Comparison of ENCODE assay signal across 13 mouse cellular contexts in the genomic region with DNA sequence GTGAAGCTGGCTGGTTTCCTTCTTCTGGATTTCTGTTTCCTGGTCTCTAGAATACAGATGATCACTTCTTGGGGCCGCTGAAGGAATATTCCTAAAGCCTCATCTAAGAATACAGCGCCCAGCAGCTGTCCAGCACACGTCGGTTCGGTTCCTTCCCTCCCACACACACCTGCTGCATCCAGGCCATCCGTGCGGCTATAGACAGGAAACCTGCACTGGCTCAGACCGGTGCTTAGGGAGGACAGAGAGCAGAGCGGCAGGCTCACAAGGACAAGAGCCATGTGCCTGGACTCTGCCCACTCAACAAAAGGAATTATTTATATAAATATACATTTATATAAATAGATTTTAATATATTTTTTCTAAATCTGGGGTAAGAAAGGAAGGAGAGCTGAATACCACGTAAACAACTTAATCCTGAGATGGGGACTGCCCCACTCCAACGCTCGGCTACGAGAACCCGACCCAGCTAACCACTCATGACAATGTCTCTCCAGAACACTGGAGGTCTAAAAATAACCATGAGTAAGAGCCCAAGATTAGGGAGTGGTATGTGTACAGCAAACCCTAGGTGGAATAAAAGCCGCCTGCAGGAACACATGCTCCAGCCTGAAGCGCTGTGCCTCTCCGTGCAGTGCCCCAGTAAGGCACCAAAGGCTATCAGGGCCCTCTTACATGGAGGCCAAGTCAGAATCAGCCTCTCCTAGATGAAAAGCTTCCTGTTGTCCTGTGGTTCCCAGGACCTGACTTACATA. TPM values are rescaled to one million over a fixed set of nuclear protein-coding genes. Genes with fewer than 3 reads are reported as not detected.
DNase-seq lines count a peak whose midpoint lies in the region; ATAC-seq and TF ChIP-seq lines count a peak whose summit lies in the region.
"Had no signal": no experiment of that assay in that cellular context is flagged by ENCODE, and none has a peak within 500 bp of the region (broad histone marks: within the 10 kb centered on the region; RNA-seq: fewer than 3 reads in every experiment).

No protein-coding gene starts in this region.

- no peak overlapping the region for H3K9ac ChIP-seq in liver, adult 2 months (ENCODE audit: low read depth, low read length)
- 0 out of 2 replicates have a peak overlapping the region, but pooled peaks have one; percentile 16 for H3K9ac ChIP-seq in heart, postnatal 0 days (replicated peaks; ENCODE audit: low read depth, low read length)
- H3K9ac ChIP-seq: forebrain, embryonic 13.5 days had no signal

- TF ChIP-seq POLR2A in liver, adult 2 months (IDR thresholded peaks at IDR 0.05; ENCODE audit: extremely low read depth, insufficient read depth, low read length) = no peak
- TF ChIP-seq POLR2A in myocyte (IDR thresholded peaks at IDR 0.05; ENCODE audit: insufficient read length, low read depth) = no peak

- H3K4me2 ChIP-seq in heart, postnatal 0 days (ENCODE audit: low read depth, low read length) = peak overlapping the region; percentile 8; the same call in 1 of the 2 replicates
- peak overlapping the region; percentile 63 for H3K4me2 ChIP-seq in myocyte (ENCODE audit: low read depth)
- H3K4me2 ChIP-seq: forebrain, embryonic 13.5 days had no signal

- H3ac ChIP-seq in myocyte (ENCODE audit: control insufficient read depth, insufficient read length) = no peak overlapping the region

- peaks cover 34% of the 10 kb centered on the region for H3K36me3 ChIP-seq in liver, adult 2 months (ENCODE audit: control insufficient read depth, insufficient read depth, low read length)
- peaks cover 56% of the 10 kb centered on the region for H3K36me3 ChIP-seq in heart, postnatal 0 days (replicated peaks; ENCODE audit: control insufficient read depth, insufficient read depth, low read length)
- peaks cover 37% of the 10 kb centered on the region for H3K36me3 ChIP-seq in myocyte (ENCODE audit: control insufficient read depth, insufficient read depth)

- no peaks in the 10 kb centered on the region for H3K27me3 ChIP-seq in liver, adult 2 months (ENCODE audit: control insufficient read depth, insufficient read depth, low read length)
- H3K27me3 ChIP-seq in heart, postnatal 0 days (ENCODE audit: control insufficient read depth, insufficient read depth, low read length) = no peaks in the 10 kb centered on the region
- no peaks in the 10 kb centered on the region for H3K27me3 ChIP-seq in myocyte (ENCODE audit: control insufficient read depth, insufficient read depth, insufficient read length)
- H3K27me3 ChIP-seq: forebrain, embryonic 13.5 days had no signal

- peaks cover 18% of the 10 kb centered on the region for H3K79me2 ChIP-seq in liver, adult 2 months (ENCODE audit: control insufficient read depth, insufficient read depth, low read length)
- H3K79me2 ChIP-seq in myocyte (ENCODE audit: control insufficient read depth, insufficient read depth) = peaks cover 32% of the 10 kb centered on the region

- no peak overlapping the region for H3K27ac ChIP-seq in liver, adult 2 months (replicated peaks; ENCODE audit: insufficient read depth, low read depth, low read length)
- H3K27ac ChIP-seq in heart, postnatal 0 days (ENCODE audit: low read depth) = peak overlapping the region; percentile 78
- H3K27ac ChIP-seq: forebrain, embryonic 13.5 days; macrophage had no signal

- ATAC-seq in activated CD4-positive, CD25-positive, alpha-beta regulatory T cell, adult 4 months = peak; percentile 73
- peak; percentile 92 for ATAC-seq in heart, postnatal 0 days (ENCODE audit: insufficient read depth, low read depth)
- no peak for ATAC-seq in erythroid progenitor cell, adult 5-6 weeks (replicated peaks; ENCODE audit: low FRiP score, poor library complexity, severe bottlenecking)
- ATAC-seq: forebrain, embryonic 13.5 days had no signal

- 83% methylated on average over 17 of the region's 17 CpGs for WGBS in liver, adult 2 months
- 26% methylated on average over 17 of the region's 17 CpGs for WGBS in heart, postnatal 0 days

- no peaks in the 10 kb centered on the region for H3K9me3 ChIP-seq in heart, postnatal 0 days (replicated peaks; ENCODE audit: control insufficient read depth, low read length)
- H3K9me3 ChIP-seq: forebrain, embryonic 13.5 days had no signal

- no peak for TF ChIP-seq EP300 in heart, postnatal 0 days (IDR thresholded peaks at IDR 0.05; ENCODE audit: low read depth)

- TF ChIP-seq CTCF in liver, adult 2 months (IDR thresholded peaks at IDR 0.05; ENCODE audit: low read depth, low read length) = no peak
- no peak for TF ChIP-seq CTCF in heart, postnatal 0 days (IDR thresholded peaks at IDR 0.05; ENCODE audit: low read depth)

- DNase-seq in liver, adult 2 months (ENCODE audit: extremely low read depth, low read depth, low spot score) = peak; percentile 42
- no peak for DNase-seq in liver
- peak; percentile 78 for DNase-seq in heart, postnatal 0 days (ENCODE audit: low spot score)
- no peak for DNase-seq in left cerebral cortex, adult 18-20 months (ENCODE audit: low spot score in 2 of 2)
- no peak for DNase-seq in layer of hippocampus, adult 9-10 months (ENCODE audit: low spot score)
- DNase-seq: adrenal gland, postnatal 36 days; cerebellum, adult 18-20 months; right cerebral cortex, postnatal 4 days had no signal

- peaks cover 18% of the 10 kb centered on the region for H3K4me1 ChIP-seq in liver, adult 2 months (ENCODE audit: control insufficient read depth, insufficient read depth, low read length)
- peaks cover 4% of the 10 kb centered on the region for H3K4me1 ChIP-seq in heart, postnatal 0 days (ENCODE audit: control insufficient read depth, insufficient read depth)
- H3K4me1 ChIP-seq: forebrain, embryonic 13.5 days had no signal

- H3K4me3 ChIP-seq in liver, adult 2 months (ENCODE audit: insufficient read depth, low read depth, low read length) = no peak overlapping the region
- H3K4me3 ChIP-seq in heart, postnatal 0 days (ENCODE audit: low read depth, low read length) = no peak overlapping the region
- no peak overlapping the region for H3K4me3 ChIP-seq in myocyte
- H3K4me3 ChIP-seq: forebrain, embryonic 13.5 days had no signal

TF ChIP-seq in myocyte, 11 proteins besides CTCF, POLR2A, EP300 and RAD21:
- no peak for TF ChIP-seq POLR2AphosphoS2 (IDR thresholded peaks at IDR 0.05; ENCODE audit: insufficient read length, low read depth)
- peak; percentile 12 for TF ChIP-seq REST (IDR thresholded peaks at IDR 0.05; ENCODE audit: insufficient read depth, insufficient read length)
- TF ChIP-seq USF1 (IDR thresholded peaks at IDR 0.05; ENCODE audit: low read depth) = no peak
- no peak for TF ChIP-seq E2F4 (IDR thresholded peaks at IDR 0.05; ENCODE audit: insufficient read depth)
- peak; percentile 70 for TF ChIP-seq TCF12 (IDR thresholded peaks at IDR 0.05; ENCODE audit: insufficient read depth, poor library complexity, severe bottlenecking)
- TF ChIP-seq TCF3 (IDR thresholded peaks at IDR 0.05; ENCODE audit: insufficient read length, low read depth) = peak; percentile 50
- TF ChIP-seq CEBPB (IDR thresholded peaks at IDR 0.05; ENCODE audit: insufficient read depth, poor library complexity, severe bottlenecking) = no peak
- no peak for TF ChIP-seq MAX (IDR thresholded peaks at IDR 0.05; ENCODE audit: low read depth)
- TF ChIP-seq MYOD1 (IDR thresholded peaks at IDR 0.05; ENCODE audit: control insufficient read depth in 1 of 3, insufficient read length in 2 of 3, low read depth in 2 of 3) = peak in 2 of 3 experiments; percentile 92 to 96
- no peak for TF ChIP-seq SRF (IDR thresholded peaks at IDR 0.05; ENCODE audit: control insufficient read depth, insufficient read length, low read depth)
- peak; percentile 22 to 92 (median 85) for TF ChIP-seq MYOG (IDR thresholded peaks at IDR 0.05; ENCODE audit: control insufficient read depth in 1 of 3, insufficient read depth in 1 of 3, insufficient read length in 2 of 3, low read depth in 2 of 3)

RNA-seq across cellular contexts. Expression of a gene that starts 26.8 kb away (rescaled TPM):
- 58.5 and 76.4 TPM in 2 replicates for total RNA-seq in liver, adult 2 months (2014; rRNA removed)
- polyA plus RNA-seq in liver, adult 2 months (2012; rRNA removed) = 48.7 and 60.4 TPM in 2 replicates
- polyA plus RNA-seq in activated CD4-positive, CD25-positive, alpha-beta regulatory T cell, adult 4 months (2017; shearing (Covaris generic)) = 10 to 100 TPM; 71.0 to 82.0 TPM
- 105 and 128 TPM in 2 replicates for total RNA-seq in heart, postnatal 0 days (2014; rRNA removed; ENCODE audit: low replicate concordance)
- polyA plus RNA-seq in heart, postnatal 0 days (2015; fragmentation: Nextera tagmentation; extraction: Ambion mirVana) = 53.5 and 65.7 TPM in 2 replicates
- polyA plus RNA-seq in myocyte (2012; fragmentation: generic; extraction: Trizol) = 93.7 TPM
- total RNA-seq in left cerebral cortex, adult 18-20 months (2021) = 10 to 100 TPM; 38.8 to 46.7 TPM
- total RNA-seq in erythroid progenitor cell, adult 5-6 weeks (2015; ENCODE audit: low replicate concordance) = 31.0 and 31.4 TPM in 2 replicates
- 26.2 and 26.6 TPM in 2 replicates for total RNA-seq in erythroid progenitor cell, adult 5-6 weeks (2017; ENCODE audit: low replicate concordance)

RNA-seq across cellular contexts. Expression of a gene that starts 53.4 kb away (rescaled TPM):
- 6.9 and 7.8 TPM in 2 replicates for total RNA-seq in liver, adult 2 months (2014; rRNA removed)
- polyA plus RNA-seq in liver, adult 2 months (2012; rRNA removed) = 15.0 and 18.0 TPM in 2 replicates
- polyA plus RNA-seq in activated CD4-positive, CD25-positive, alpha-beta regulatory T cell, adult 4 months (2017; shearing (Covaris generic)) = 10 to 100 TPM; 23.8 to 37.0 TPM
- total RNA-seq in heart, postnatal 0 days (2014; rRNA removed; ENCODE audit: low replicate concordance) = 12.6 and 21.3 TPM in 2 replicates
- 9.6 and 11.7 TPM in 2 replicates for polyA plus RNA-seq in heart, postnatal 0 days (2015; fragmentation: Nextera tagmentation; extraction: Ambion mirVana)
- polyA plus RNA-seq in myocyte (2012; fragmentation: generic; extraction: Trizol) = 27.2 TPM
- 1 to 10 TPM; 1.8 to 2.5 TPM for total RNA-seq in left cerebral cortex, adult 18-20 months (2021)
- 3.2 and 7.5 TPM in 2 replicates for total RNA-seq in erythroid progenitor cell, adult 5-6 weeks (2015; ENCODE audit: low replicate concordance)
- total RNA-seq in erythroid progenitor cell, adult 5-6 weeks (2017; ENCODE audit: low replicate concordance) = 5.3 and 5.4 TPM in 2 replicates

RNA-seq across cellular contexts. Expression of a gene that starts 58.1 kb away (rescaled TPM):
- 3.8 and 4.1 TPM in 2 replicates for total RNA-seq in liver, adult 2 months (2014; rRNA removed)
- polyA plus RNA-seq in liver, adult 2 months (2012; rRNA removed) = 3.9 and 4.0 TPM in 2 replicates
- polyA plus RNA-seq in activated CD4-positive, CD25-positive, alpha-beta regulatory T cell, adult 4 months (2017; shearing (Covaris generic)) = under 1 TPM; 0.12 to 0.13 TPM
- total RNA-seq in heart, postnatal 0 days (2014; rRNA removed; ENCODE audit: low replicate concordance) = 274 and 305 TPM in 2 replicates
- polyA plus RNA-seq in heart, postnatal 0 days (2015; fragmentation: Nextera tagmentation; extraction: Ambion mirVana) = 401 and 442 TPM in 2 replicates
- 284 TPM for polyA plus RNA-seq in myocyte (2012; fragmentation: generic; extraction: Trizol)
- 10 to 100 TPM; 22.7 to 24.9 TPM for total RNA-seq in left cerebral cortex, adult 18-20 months (2021)
- not detected in 2 replicates for total RNA-seq in erythroid progenitor cell, adult 5-6 weeks (2015; ENCODE audit: low replicate concordance)
- total RNA-seq in erythroid progenitor cell, adult 5-6 weeks (2017; ENCODE audit: low replicate concordance) = not detected in 2 replicates

Comparison
In these comparisons a context has a peak if more than half of its experiments do, and no peak if none do; other contexts are left out.
1. DNase-seq: peak in liver, adult 2 months (single experiment) and heart, postnatal 0 days (single experiment); none in liver (single experiment), left cerebral cortex, adult 18-20 months (0 of 2) and layer of hippocampus, adult 9-10 months (single experiment).
2. RNA of a gene that starts 58.1 kb away (total RNA-seq): 274 to 305 TPM in heart, postnatal 0 days; 22.7 to 24.9 TPM in left cerebral cortex, adult 18-20 months, 3.8 to 4.1 TPM in liver, adult 2 months and not detected in erythroid progenitor cell, adult 5-6 weeks; every median in the first group is over 10 times any median in the second.